Mouse (Mus musculus) limb, embryonic 13.5 days (tissue): ENCODE measurements around the gene Krtap16-3. TPM values are rescaled to one million over a fixed set of nuclear protein-coding genes. Genes with fewer than 3 reads are reported as not detected.

Experiments
- ATAC-seq: fragments of 200-750 bp; cut with Nextera tagmentation; 2 replicates; pipeline ENCODE4 v1.8.0; 2017; ENCODE audit warnings: low read depth, moderate number of reproducible peaks, moderate TSS enrichment; ENCODE audit not compliant: low FRiP score
- H3K27ac ChIP-seq: fragments of 300-500 bp; sonication (generic); 2 replicates; pipeline ENCODE4 v1.5.1; 2015; ENCODE audit warnings: inconsistent platforms, mild to moderate bottlenecking, moderate library complexity
- H3K27me3 ChIP-seq: fragments of 300-500 bp; sonication (generic); 2 replicates; pipeline ENCODE4 v1.6.1; 2015; ENCODE audit warnings: mild to moderate bottlenecking, inconsistent platforms
- H3K36me3 ChIP-seq: fragments of 300-500 bp; sonication (generic); 2 replicates; pipeline ENCODE4 v1.6.1; 2015; ENCODE audit warnings: inconsistent platforms, mild to moderate bottlenecking, moderate library complexity
- H3K4me1 ChIP-seq: fragments of 300-500 bp; sonication (generic); 2 replicates; pipeline ENCODE4 v1.6.1; 2015; ENCODE audit warnings: inconsistent platforms
- H3K4me2 ChIP-seq: fragments of 300-500 bp; sonication (generic); replicated peaks from 2 replicates; pipeline ENCODE4 v1.6.1; 2015; ENCODE audit warnings: inconsistent platforms, mild to moderate bottlenecking, moderate library complexity
- H3K4me3 ChIP-seq: fragments of 300-500 bp; sonication (generic); 2 replicates; pipeline ENCODE4 v1.5.1; 2015; ENCODE audit warnings: moderate library complexity, mild to moderate bottlenecking, inconsistent platforms
- H3K9ac ChIP-seq: fragments of 300-500 bp; sonication (generic); 2 replicates; pipeline ENCODE4 v1.6.1; 2015; ENCODE audit warnings: mild to moderate bottlenecking, inconsistent platforms
- H3K9me3 ChIP-seq: fragments of 300-500 bp; sonication (generic); 2 replicates; pipeline ENCODE4 v1.6.1; 2016; ENCODE audit warnings: inconsistent platforms
- WGBS: fragments of 180-500 bp; shearing (Covaris S2); methylation state at CpG from one replicate; pipeline ENCODE4 v1.1.7; 2015; 5-methylcytosine and 5-hydroxymethylcytosine counted together
- polyA plus RNA-seq: library from polyadenylated mRNA; unstranded; fragments of >200 nt; fragmentation: Nextera tagmentation; extraction: Ambion mirVana; gene quantifications from 2 replicates; pipeline ENCODE4 v1.2.1, GENCODE M21; 2015

The Krtap16-3 gene
- not detected in 2 replicates for polyA plus RNA-seq

DNA sequence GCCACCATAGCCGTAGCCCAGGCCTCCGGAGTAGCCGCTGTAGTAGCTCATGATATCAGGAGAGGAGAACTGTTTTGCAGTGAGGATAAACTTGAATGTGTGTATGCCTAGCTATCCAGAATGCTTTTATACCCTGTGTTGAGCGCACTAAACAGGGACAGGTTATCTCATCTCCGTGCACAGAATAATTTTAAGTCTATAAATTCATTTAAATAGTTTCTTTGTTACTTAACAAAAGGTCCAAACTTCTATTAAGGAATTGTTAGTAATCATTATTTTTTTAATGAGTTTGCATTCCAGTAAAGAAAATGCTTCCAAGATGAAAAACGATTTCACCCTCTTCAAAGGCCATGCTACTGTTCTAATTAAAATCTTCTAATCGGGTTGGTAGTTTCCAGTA is at the start of gene Krtap16-3:
TSS of gene Krtap16-3 (minus strand) at position 101 of the 400 bp plus-strand sequence.
- Histone ChIP-seq H3K4me2 (no peak within 1 kb of the TSS), H3K27me3 (no peaks in the 10 kb centered on the region), H3K27ac (no peak within 1 kb of the TSS), H3K4me1 (no peaks in the 10 kb centered on the region), H3K4me3 (no peak within 1 kb of the TSS), H3K9me3 (peaks cover 7% of the 10 kb centered on the region; the same call in 1 of the 2 replicates), H3K9ac (no peak within 1 kb of the TSS), H3K36me3 (no peaks in the 10 kb centered on the region)
- ATAC-seq, result no peak
- WGBS, result 82% methylated on average over 7 of the region's 7 CpGs

DNA sequence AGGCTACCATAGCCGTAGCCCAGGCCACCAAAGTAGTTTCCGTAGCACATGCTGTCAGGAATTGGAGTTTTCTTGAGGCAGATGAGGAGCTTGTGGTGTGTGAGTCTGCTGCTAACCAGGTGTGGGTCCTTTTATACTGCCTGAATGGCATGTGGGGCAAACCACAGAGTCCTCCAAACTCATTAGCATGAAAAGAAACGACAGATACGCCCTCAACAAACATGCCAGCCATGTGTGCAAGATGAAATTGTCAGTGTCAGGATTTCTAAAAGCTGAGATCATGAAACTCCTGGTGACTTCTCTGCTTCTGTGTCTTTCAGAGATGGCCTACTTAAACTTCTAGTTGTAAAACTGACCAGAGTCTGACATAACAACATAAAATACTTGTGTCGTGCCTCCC is 48.0 kb upstream of the Krtap16-3 start, which contains the start of gene Krtap22-2:
TSS of gene Krtap22-2 (minus strand) at position 101 of the 400 bp plus-strand sequence.
- no peak within 1 kb of the TSS for H3K4me3 ChIP-seq
- no peaks in the 10 kb centered on the region for H3K27me3 ChIP-seq
- H3K9ac ChIP-seq, result no peak within 1 kb of the TSS
- H3K9me3 ChIP-seq, result no peaks in the 10 kb centered on the region
- H3K4me1 ChIP-seq, result no peaks in the 10 kb centered on the region
- H3K36me3 ChIP-seq, result no peaks in the 10 kb centered on the region
- WGBS, result 82% methylated on average over 5 of the region's 5 CpGs
- no peak for ATAC-seq
- H3K27ac ChIP-seq, result no peak within 1 kb of the TSS
- no peak within 1 kb of the TSS for H3K4me2 ChIP-seq

DNA sequence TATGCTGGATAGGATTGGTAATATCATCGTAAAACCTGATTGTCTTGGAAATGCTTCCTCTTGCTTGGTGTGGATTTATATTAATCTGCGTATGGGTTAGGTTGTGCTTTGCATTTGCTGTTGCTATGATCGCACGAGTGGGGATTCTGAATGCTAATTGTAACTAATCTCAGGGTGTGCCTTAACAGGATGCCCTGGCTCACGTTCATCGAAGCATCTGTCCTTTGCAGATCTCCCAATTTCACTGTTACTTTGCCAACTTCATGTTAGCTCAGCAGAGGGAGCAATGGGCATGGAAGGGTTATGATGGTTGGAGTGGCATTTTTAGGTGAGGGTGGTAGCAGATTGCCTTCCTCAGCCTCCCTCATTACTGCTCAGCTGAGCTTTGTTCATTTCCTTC is 21.6 kb downstream of the Krtap16-3 start:
- no peaks in the 10 kb centered on the region for H3K9me3 ChIP-seq
- H3K4me2 ChIP-seq, result no peak overlapping the region
- no peaks in the 10 kb centered on the region for H3K36me3 ChIP-seq
- H3K4me1 ChIP-seq, result no peaks in the 10 kb centered on the region
- no peaks in the 10 kb centered on the region for H3K27me3 ChIP-seq
- H3K27ac ChIP-seq, result no peak overlapping the region
- no peak overlapping the region for H3K9ac ChIP-seq
- no peak for ATAC-seq
- 86% methylated on average over 6 of the region's 6 CpGs for WGBS
- no peak overlapping the region for H3K4me3 ChIP-seq

DNA sequence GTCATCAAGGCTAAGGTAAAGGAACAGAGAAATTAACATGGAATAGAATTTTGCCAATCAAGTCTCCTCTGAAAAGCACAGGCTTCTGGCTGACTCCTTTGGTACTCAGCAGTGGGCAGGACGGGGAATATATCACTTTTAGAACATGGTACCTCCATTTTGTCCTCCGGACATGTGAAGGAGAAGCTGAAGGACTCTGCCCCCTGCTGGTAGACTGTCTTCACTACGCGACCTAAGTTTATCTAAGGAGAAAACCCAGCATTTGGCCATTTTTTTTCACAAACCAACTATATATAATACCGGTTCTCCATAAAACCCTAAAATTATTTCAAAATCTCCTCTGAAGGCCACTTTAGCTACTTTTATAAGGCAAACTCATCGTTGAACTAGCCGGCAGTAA is 24.4 kb downstream of the Krtap16-3 start:
- 66% methylated on average over 7 of the region's 7 CpGs for WGBS
- Histone ChIP-seq H3K27me3 (no peaks in the 10 kb centered on the region), H3K4me3 (no peak overlapping the region), H3K36me3 (no peaks in the 10 kb centered on the region), H3K9me3 (no peaks in the 10 kb centered on the region), H3K9ac (no peak overlapping the region), H3K27ac (no peak overlapping the region), H3K4me2 (no peak overlapping the region), H3K4me1 (no peaks in the 10 kb centered on the region)
- no peak for ATAC-seq

DNA sequence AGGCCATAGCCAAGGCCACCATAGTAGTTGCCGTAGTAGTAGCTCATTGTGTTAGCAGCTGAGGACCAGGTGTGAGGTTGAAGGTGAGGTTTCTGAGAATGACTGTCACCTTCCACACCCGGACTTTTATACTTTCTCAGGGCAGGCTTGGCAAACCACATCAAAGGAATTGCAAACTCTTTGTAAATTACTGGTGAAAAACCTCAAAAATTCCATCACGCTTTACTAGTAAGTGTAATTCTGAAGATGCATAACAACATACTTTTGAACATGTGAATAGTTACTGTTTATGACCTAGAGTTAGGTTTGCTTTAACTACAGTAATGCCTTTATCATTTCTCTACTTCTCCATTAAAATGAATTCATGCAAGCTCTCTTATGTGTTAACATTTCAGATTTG is 30.5 kb downstream of the Krtap16-3 start, which contains the start of gene Krtap19-9b:
TSS of gene Krtap19-9b (minus strand) at position 101 of the 400 bp plus-strand sequence.
- ATAC-seq, result no peak
- Histone ChIP-seq H3K4me1 (no peaks in the 10 kb centered on the region), H3K27me3 (no peaks in the 10 kb centered on the region), H3K36me3 (no peaks in the 10 kb centered on the region), H3K27ac (no peak within 1 kb of the TSS), H3K4me3 (no peak within 1 kb of the TSS), H3K9me3 (no peaks in the 10 kb centered on the region), H3K4me2 (no peak within 1 kb of the TSS), H3K9ac (no peak within 1 kb of the TSS)
- WGBS, result 78% methylated on average over 3 of the region's 3 CpGs

Other genes starting within 250 kb of the Krtap16-3 start
- gene Krtap13-1, start 234.0 kb downstream of the Krtap16-3 start, polyA plus RNA-seq, result not detected in 2 replicates
- not detected in 2 replicates for gene Krtap13, start 211.2 kb downstream of the Krtap16-3 start, polyA plus RNA-seq
- gene 2310034C09Rik, start 204.0 kb downstream of the Krtap16-3 start, polyA plus RNA-seq, result not detected in 2 replicates
- gene 2310057N15Rik, start 188.7 kb downstream of the Krtap16-3 start, polyA plus RNA-seq, result not detected in 2 replicates
- gene Gm5965, start 185.0 kb downstream of the Krtap16-3 start, polyA plus RNA-seq, result not detected in 2 replicates
- not detected in 2 replicates for gene Gm20741, start 150.7 kb downstream of the Krtap16-3 start, polyA plus RNA-seq
- gene Krtap15, start 142.7 kb downstream of the Krtap16-3 start, polyA plus RNA-seq, result not detected in 2 replicates
- gene Krtap14, start 136.7 kb downstream of the Krtap16-3 start, polyA plus RNA-seq, result not detected in 2 replicates
- not detected in 2 replicates for gene Krtap19-1, start 93.5 kb downstream of the Krtap16-3 start, polyA plus RNA-seq
- gene Krtap19-2, start 88.6 kb downstream of the Krtap16-3 start, polyA plus RNA-seq, result not detected in 2 replicates
- not detected in 2 replicates for gene Krtap19-3, start 84.8 kb downstream of the Krtap16-3 start, polyA plus RNA-seq
- not detected in 2 replicates for gene Krtap19-4, start 77.8 kb downstream of the Krtap16-3 start, polyA plus RNA-seq
- gene Krtap19-5, start 66.4 kb downstream of the Krtap16-3 start, polyA plus RNA-seq, result not detected in 2 replicates
- not detected in 2 replicates for gene Krtap19-9b, start 30.6 kb downstream of the Krtap16-3 start, polyA plus RNA-seq
- not detected in 2 replicates for gene Krtap22-2, start 47.9 kb upstream of the Krtap16-3 start, polyA plus RNA-seq
- gene Gm10229, start 52.4 kb upstream of the Krtap16-3 start, polyA plus RNA-seq, result not detected in 2 replicates
- not detected in 2 replicates for gene Krtap6-1, start 68.8 kb upstream of the Krtap16-3 start, polyA plus RNA-seq
- gene Gm10228, start 78.6 kb upstream of the Krtap16-3 start, polyA plus RNA-seq, result not detected in 2 replicates
- gene Krtap6-5, start 85.0 kb upstream of the Krtap16-3 start, polyA plus RNA-seq, result not detected in 2 replicates
- gene 1110025L11Rik, start 101.1 kb upstream of the Krtap16-3 start, polyA plus RNA-seq, result not detected in 2 replicates
- not detected in 2 replicates for gene Krtap6-3, start 121.1 kb upstream of the Krtap16-3 start, polyA plus RNA-seq
- not detected in 2 replicates for gene Gm6358, start 178.0 kb upstream of the Krtap16-3 start, polyA plus RNA-seq
- not detected in 2 replicates for gene Gm10061, start 188.2 kb upstream of the Krtap16-3 start, polyA plus RNA-seq
- gene Gm9789, start 195.1 kb upstream of the Krtap16-3 start, polyA plus RNA-seq, result not detected in 2 replicates
- gene Gm7735, start 206.6 kb upstream of the Krtap16-3 start, polyA plus RNA-seq, result not detected in 2 replicates
- not detected in 2 replicates for gene 1110057P08Rik, start 211.9 kb upstream of the Krtap16-3 start, polyA plus RNA-seq
- gene Krtap20-2, start 243.0 kb upstream of the Krtap16-3 start, polyA plus RNA-seq, result not detected in 2 replicates